Mouse (Mus musculus) ovary, adult 18-20 months (tissue): ENCODE data around the gene Gdf5.
"Not testable (repeated sequence)": the region's sequence is repeated elsewhere in the genome, so short reads cannot be mapped to it uniquely, and the experiment has no call there.

ENCODE experiments used
- DNase-seq: peaks from one replicate; pipeline ENCODE4 v3.0.0; 2022; ENCODE audit warnings: low spot score, mixed read lengths

Gene Gdf5

DNA sequence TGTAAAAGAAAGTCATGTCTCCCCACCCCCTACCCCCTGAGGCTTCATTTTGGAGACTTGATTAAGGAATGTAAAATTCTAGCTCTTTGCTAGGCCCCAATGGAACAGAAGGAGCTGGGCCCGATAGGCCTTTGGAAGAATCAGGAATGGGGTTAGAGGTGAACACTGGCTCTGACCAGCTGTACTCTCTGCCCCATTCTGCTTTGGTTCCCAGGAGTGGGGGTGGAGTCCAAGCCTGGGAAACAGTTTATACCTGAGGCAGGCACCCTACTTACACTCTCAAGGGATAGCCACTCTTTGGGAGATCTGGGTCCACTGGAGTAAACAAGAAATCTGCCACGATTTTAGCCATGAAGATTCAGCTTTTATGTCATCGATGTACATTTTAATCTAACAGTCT, 4.5 kb downstream of the Gdf5 start, which contains the start of gene Gm15557:
Gm15557 (plus strand) TSS at position 48 of the 400 bp plus-strand sequence.
- no peak for DNase-seq

DNA sequence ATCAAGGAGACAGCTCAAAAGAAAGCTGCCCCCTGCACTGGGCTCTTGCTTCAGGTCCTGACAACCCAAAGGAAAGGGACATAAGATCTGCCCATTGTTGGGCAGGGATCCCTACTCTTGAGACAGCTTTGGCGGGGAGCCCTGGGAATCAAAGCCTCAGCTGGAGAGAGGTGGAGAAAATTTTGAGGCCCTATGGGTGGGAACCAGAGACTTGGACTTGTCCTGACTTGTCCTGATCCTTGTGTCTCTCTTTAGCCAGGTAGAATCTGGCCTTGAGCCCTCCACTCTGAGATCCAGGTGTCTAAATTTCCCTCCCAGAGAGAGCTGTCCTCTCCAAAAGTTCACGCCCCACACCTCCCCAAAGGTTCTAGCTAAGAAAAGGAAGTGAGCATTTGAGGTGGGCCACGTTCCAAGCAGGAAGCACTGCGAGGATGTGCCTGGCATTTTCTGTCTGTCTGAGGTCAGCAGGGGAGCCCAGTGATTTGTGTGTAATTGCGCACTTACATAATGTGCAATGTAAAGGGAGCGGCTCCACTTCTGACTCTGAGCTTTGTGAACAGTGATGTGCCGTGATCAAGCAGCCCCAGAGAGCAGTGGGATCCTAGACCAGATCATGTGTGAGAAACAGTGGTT, 5.2 kb downstream of the Gdf5 start:
- DNase-seq = no peak

DNA sequence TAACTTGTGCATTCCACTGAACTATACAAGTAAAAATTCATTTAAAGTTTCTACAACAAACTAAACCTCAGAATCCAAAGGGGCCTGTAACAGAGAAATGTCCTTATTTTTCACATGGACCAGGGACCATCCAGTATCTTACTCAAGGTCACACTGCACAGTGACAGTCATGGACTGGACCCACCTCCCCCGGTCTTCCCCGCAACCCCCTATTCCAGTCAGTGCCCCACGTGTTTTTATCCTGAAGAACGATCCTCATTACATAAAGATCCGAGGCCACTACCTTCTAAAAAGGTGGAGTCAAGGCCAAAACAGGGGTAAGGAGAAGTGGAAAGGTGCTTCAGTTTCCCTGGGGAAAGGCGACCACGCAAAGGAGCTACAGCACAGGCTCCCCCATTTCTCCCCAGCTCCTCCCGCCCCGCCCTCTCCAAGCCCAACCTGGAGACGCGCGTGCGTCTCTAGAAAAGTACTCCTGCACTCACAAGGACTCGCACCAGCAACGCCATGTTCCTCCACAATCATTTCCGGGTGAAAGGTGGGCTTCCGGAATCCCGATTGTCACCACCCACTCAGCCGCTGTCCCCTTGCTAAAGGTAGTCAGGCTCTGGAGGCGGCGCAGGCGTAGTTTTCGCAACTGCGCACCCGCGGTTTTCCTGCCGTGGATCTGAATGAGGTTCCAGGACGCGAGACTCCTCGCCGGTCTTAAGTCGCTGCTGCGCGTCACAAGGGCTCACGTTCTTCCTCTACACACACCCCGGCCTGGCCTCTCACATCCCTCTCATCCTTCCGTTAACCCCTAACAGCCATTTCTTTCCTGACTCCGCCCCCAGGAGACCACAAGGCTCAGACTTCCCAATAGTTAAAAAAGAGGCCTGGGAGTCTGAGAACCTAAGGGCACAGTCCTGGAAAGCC, 15.4 kb downstream of the Gdf5 start, which contains the start of gene Uqcc1:
Uqcc1 (minus strand) TSS at position 780 of the 912 bp plus-strand sequence.
- DNase-seq = peak; percentile 88

DNA sequence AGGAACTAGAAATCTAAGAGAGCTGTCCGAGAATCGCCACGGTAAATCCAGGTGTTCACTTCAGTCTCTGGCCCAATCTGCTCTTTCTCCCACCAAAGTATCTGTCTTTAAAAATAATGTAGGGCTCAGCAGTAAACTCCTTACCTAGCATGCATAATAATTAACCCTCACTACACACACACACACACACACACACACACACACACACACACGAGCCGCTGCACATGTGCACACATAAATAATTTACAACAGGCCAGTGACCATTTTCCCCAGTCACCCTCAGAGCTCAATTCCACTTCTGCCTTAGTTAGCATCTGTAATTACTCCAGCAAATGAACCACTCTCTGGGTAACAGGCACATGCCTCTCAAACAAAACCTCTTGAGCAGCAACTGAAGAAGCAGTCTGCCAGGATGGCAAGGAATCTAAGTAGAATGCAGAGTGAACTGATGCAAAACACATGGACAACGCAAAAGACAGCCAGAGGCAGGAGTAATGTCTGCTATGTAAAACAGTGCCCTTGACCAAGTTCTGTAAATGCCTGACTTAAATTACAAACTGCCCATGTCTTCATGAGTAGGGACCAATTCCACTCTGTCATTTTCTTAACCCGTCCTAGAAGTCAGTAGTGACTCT, 16.3 kb downstream of the Gdf5 start:
- DNase-seq = no peak

DNA sequence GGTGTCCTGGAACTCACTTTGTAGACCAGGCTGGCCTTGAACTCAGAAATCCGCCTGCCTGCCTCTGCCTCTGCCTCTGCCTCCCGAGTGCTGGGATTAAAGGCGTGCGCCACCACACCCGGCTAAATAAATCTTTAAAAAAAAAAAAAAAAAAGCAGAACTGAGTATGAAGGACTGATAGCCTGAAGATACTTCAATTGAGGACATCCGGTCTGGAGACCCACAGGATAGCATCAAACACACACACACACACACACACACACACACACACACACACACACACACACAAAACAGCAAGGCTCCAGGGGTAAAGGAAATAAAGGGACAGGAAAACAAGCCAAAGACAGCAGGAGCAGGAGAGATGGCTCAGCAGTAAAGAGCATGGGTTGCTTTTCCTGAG, 20.0 kb downstream of the Gdf5 start:
- not testable (repeated sequence) for DNase-seq

DNA sequence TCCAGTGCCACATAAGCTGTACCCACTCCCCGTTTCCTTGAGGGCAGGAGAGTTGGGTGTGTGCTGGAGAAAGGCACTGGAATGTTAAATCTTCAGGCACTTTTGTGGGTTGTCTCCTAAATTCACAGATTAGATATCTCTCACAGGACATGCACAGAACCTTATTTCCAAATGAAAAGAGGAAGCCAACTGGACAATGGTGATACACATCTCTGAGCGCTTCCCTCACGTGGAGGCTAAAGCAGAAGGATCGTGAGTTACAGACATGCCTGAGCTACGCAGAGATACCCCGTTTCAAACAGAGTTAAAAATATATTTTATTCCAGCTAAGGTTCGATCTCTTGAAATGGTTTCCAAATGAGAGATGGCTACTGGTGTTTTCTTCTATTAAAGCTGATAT, 22.0 kb downstream of the Gdf5 start:
- DNase-seq = no peak

DNA sequence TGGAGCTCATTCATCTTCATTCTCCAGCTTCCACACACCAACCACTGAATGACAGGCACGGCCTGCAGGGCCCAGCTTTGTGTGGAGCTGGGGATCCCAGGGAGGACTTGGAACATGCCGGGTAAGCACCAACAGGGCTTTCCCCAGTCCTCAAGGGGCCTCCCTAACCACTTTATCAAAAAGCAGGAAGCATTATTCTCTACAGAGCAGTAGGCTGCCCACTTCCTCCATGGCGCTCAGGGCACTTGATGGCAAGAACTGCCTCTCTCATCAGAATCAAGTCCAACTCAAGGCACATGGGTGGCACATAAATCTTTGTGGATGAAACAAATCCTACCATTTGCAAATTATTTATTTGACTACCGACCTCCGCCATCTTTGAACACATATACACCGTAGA, 30.5 kb downstream of the Gdf5 start:
- DNase-seq = no peak

DNA sequence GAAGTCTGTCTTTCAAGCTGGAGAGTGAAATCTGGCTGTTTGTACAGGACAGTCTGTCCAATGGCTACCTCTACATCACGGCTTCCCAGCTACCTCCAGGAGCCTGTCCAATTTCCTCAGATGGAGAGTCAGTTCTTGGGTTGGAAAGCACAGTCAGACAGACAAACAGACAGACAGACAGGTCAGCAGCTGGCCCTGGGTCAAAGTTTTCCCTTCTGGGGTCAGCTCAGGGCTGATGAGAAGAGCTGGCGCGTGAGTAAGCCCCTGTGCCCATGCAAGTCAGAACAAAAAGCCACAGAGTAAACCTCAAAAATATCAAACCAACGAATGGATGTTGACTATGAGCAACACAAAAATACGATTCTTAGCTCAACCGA, 41.5 kb downstream of the Gdf5 start:
- DNase-seq = no peak

DNA sequence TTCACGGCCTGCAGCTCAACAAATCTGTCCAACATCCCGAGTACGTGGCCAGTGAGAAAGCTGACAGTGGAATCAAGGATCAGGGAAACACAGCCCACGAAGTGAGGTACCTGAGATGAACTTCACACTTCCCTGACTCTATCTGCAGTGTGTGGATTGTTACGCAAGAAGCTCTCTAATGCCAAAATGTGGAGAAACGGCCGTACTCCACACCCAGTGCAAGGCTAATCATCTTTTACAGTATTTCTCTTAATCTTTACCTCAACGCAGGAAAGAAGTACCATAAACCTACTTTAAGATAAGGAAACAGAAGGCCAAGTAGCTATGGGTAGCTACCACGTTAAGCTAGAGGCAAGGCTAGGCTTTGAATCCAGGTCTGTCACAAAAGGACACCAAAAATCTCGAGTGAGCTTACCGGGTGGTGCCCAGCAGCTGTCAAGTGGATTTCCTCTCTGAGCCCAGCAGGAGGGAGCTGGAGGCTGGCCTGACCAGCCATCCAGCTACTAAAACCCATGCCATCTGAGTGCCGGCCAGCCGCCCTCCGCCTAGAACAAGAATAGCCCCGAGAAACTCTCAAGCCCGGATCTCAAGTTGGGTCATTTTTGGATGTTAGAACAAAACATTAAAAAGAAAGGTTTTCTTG, 42.1 kb downstream of the Gdf5 start:
- no peak for DNase-seq

DNA sequence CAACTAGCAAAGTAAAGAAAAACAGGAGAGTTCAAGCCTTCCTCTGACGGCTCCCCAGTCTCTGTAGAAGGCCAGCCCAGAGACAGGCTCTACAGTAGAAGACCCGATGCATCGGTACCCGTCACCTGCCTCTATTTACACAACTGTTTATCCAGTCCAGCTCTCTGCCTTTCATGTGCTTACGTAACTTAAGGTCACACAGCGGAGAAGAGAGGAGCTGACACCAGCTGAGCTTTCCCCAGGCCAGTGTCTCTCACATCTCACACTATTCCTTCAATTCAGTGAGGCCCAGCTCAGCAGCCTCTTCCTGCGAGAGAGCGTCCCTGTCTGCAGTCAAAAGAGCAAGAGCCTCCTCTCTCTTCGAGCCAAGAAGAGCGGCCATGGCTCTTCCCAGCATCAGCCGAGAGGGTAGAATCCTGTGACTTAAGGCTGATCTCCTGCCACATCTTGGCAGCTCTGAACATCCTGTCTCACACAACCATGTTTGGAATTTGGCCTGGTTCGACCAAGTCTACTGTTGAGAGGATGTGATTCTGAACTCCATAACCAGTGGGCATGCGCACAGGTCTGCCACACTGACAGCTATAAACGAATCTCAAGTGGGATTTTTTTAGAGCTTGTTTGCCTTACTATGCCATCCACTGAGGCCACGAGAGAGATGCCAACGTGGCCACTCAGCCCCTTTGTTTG, 50.0 kb downstream of the Gdf5 start:
- DNase-seq = no peak

DNA sequence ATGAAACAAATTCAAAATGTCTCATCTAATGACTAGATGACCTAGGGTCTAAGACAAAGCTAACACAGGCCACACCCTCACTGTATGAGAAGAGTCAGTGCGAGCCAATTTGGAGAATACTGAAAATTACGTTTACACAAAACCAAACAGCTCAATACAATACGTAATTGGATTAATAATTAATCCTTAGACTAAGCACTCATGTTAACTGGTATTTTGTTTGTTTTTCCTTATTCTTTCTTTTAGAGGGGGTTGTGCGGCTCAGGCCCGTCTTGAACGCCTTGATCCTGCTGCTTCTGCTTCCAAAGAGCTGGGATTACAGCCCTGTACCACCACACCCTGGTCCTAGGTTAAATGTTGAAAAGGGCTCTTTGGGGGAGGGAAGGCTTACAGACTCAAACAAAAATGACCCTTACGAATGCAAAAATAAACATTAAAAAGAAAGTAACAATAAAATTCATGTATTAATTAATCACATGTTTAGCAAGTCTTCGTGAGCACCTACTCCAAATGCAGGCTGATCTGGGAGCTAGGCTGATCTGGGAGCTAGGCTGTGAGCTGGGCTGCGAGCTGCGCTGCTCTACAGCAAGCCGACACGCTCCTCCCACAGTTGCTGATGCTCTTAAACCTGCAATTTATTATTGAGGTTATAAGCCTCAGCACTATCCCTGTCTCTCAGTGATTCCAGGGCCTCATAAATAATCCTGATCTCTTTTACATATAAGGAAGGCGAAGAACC, 50.7 kb downstream of the Gdf5 start:
- DNase-seq = no peak
